Mouse (Mus musculus): ENCODE results near the gene Nedd9.

The Nedd9 gene

GRCm38 (mm10) chr13:41453227-41454193 lies 33.7 kb downstream of the Nedd9 start:
- no peak for DNase-seq

GRCm38 (mm10) chr13:41450821-41451220 lies 36.3 kb downstream of the Nedd9 start:
- no peak for DNase-seq

- no peak for DNase-seq
Measured at GRCm38 (mm10) chr13:41449211-41449610, 38.0 kb downstream of the Nedd9 start.

GRCm38 (mm10) chr13:41447209-41447608 lies 40.0 kb downstream of the Nedd9 start:
- no peak for DNase-seq

GRCm38 (mm10) chr13:41446591-41446990 lies 40.6 kb downstream of the Nedd9 start:
- DNase-seq = no peak

GRCm38 (mm10) chr13:41445067-41445808 lies 41.9 kb downstream of the Nedd9 start:
- DNase-seq = no peak

- no peak for DNase-seq
Measured at GRCm38 (mm10) chr13:41444230-41444629, 42.9 kb downstream of the Nedd9 start.

GRCm38 (mm10) chr13:41442145-41442544 lies 45.0 kb downstream of the Nedd9 start:
- DNase-seq = no peak

GRCm38 (mm10) chr13:41440205-41440604 lies 47.0 kb downstream of the Nedd9 start:
- DNase-seq = no peak

- DNase-seq = peak; percentile 94
Measured at GRCm38 (mm10) chr13:41437390-41437789, 49.8 kb downstream of the Nedd9 start.

- peak; percentile 95 for DNase-seq
Measured at GRCm38 (mm10) chr13:41436731-41437130, 50.4 kb downstream of the Nedd9 start.

- DNase-seq = no peak
Measured at GRCm38 (mm10) chr13:41433201-41433600, 54.0 kb downstream of the Nedd9 start.

GRCm38 (mm10) chr13:41431795-41432194 lies 55.4 kb downstream of the Nedd9 start:
- DNase-seq = no peak

- DNase-seq = no peak
Measured at GRCm38 (mm10) chr13:41427046-41427445, 60.1 kb downstream of the Nedd9 start.

GRCm38 (mm10) chr13:41423463-41424074 lies 63.6 kb downstream of the Nedd9 start:
- DNase-seq = peak; percentile 92

- no peak for DNase-seq
Measured at GRCm38 (mm10) chr13:41422581-41422980, 64.6 kb downstream of the Nedd9 start.

- DNase-seq = no peak
Measured at GRCm38 (mm10) chr13:41420376-41420775, 66.8 kb downstream of the Nedd9 start.

GRCm38 (mm10) chr13:41418198-41418869 lies 68.8 kb downstream of the Nedd9 start:
- DNase-seq = peak; percentile 54

GRCm38 (mm10) chr13:41416065-41417016 lies 70.8 kb downstream of the Nedd9 start:
- peak; percentile 62 for DNase-seq

- DNase-seq = peak; percentile 82
Measured at GRCm38 (mm10) chr13:41410191-41411074, 76.7 kb downstream of the Nedd9 start.
